Mouse (Mus musculus) gastrocnemius, postnatal 25 days (tissue): ENCODE results near the gene Csde1. TPM values are rescaled to one million over a fixed set of nuclear protein-coding genes. Genes with fewer than 3 reads are reported as not detected.

Experiments
- DNase-seq: peaks from one replicate; pipeline ENCODE4 v3.0.0; 2022
- long read RNA-seq, 2 experiments: library from polyadenylated mRNA; stranded (forward); transcript quantifications; one replicate each; pipeline ENCODE4 v2.0.0; 2021
- total RNA-seq, 2 experiments: library from RNA; stranded (reverse); gene quantifications; 1 replicate in 1 of 2; 2 replicates in 1 of 2; pipeline ENCODE4 v1.2.3; 2021

The Csde1 gene
- total RNA-seq: 100 to 1,000 TPM; 791 to 814 TPM
- long read RNA-seq, experiment 1, full-length matches to known transcripts: 62 of 256 reads
- long read RNA-seq, experiment 1, partial matches to known transcripts: 171 of 256 reads
- long read RNA-seq, experiment 1, other reads (novel, unspliced or antisense): 23 of 256 reads
- long read RNA-seq, experiment 2, full-length matches to known transcripts: 172 of 383 reads
- long read RNA-seq, experiment 2, partial matches to known transcripts: 158 of 383 reads
- long read RNA-seq, experiment 2, other reads (novel, unspliced or antisense): 53 of 383 reads

DNA sequence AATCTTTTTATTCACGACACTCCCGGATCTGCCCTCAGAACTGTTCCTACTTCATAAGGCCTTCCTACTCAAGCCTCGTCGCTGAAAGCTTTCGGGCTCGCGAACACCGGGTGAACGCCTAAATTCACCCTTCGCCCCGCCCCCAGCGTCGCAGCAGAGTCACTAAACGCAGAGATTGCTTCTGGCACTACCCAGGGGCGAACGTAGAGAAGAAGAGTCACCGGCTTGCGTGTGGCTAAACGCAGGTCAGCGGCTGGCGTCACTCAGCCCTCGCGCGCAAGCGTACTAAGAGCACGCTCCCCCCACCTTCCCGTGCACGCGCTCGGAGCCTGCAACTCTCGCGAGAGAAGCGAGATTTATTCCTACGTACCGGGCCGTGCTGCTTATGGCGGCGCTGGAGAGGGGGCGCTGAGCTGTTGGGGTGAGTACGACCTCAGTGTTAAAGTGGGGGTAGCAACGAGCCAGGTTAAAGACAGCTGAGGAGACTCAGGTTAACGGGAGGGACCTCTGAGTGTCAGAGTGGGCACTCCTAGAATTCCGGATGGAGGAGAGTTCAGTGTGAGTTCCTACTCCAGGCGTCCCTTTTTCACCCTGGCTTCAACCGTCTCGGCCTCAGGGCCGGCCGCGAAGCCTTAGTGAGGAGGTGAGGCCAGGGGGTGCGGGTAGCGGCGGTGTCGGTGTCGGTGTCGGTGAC is at the start of gene Csde1:
TSS of gene Csde1 (plus strand) at position 178 of the 694 bp plus-strand sequence.
- DNase-seq: peak; percentile 97

GRCm38 (mm10) chr3:102970508-102970907 is 49.7 kb upstream of the Csde1 start:
- DNase-seq: no peak

- DNase-seq: no peak
Observed at GRCm38 (mm10) chr3:102976906-102977305, 43.3 kb upstream of the Csde1 start.

GRCm38 (mm10) chr3:102979550-102980348 is 40.5 kb upstream of the Csde1 start:
- DNase-seq: no peak

DNA sequence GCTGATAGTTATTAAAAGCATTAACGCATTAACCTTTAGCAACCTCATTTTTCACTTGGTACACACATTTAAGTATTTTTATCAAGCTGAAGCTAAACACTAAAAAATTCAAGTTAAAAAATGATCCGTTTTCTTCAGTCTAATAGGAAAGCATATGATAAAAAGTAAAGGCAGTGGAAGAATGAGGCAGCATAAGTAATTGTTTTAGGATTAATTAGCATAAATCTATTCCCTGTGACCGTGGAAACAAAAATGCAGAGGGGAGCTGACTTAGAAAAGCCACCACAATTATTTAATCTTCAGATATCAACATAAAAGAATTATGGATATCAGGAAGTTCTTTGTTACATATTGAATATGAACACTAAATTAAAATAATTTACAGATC is 39.9 kb upstream of the Csde1 start:
- DNase-seq: no peak

DNA sequence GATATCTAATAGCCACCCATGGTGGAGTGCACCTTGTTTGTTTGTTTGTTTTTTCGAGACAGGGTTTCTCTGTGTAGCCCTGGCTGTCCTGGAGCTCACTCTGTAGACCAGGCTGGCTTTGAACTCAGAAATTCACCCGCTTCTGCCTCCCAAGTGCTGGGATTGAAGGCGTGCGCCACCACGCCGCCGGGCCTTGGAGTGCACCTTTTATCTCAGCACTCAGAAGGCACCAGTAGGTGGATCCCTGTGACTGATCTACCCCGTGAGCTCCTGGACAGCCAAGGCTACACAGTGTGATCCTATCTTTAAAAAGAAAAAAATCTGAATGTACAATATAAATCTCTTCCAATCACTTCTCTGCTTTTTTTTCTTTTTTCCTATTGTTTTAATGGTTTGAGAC is 29.2 kb upstream of the Csde1 start:
- no peak for DNase-seq

DNA sequence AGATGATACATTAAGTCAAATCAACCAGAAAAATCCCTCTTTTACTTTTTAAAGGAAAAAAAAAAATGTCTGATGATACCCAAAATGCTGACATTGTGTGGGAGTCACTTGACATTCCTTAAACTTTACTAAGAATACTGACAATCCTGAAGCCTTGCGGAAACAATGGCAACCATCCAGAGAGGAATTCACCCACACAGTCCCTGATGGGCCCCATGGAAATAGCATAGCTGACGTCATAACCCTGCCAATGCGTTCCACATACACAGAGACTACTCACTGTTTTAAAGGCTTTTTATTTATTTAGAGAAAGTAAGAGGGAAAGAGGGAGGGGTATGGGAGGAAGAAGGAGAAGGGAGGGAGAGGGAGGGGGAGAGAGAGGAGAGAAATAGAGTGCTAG is 27.3 kb upstream of the Csde1 start:
- no peak for DNase-seq

GRCm38 (mm10) chr3:102995233-102995604 is 25.0 kb upstream of the Csde1 start:
- DNase-seq: no peak

DNA sequence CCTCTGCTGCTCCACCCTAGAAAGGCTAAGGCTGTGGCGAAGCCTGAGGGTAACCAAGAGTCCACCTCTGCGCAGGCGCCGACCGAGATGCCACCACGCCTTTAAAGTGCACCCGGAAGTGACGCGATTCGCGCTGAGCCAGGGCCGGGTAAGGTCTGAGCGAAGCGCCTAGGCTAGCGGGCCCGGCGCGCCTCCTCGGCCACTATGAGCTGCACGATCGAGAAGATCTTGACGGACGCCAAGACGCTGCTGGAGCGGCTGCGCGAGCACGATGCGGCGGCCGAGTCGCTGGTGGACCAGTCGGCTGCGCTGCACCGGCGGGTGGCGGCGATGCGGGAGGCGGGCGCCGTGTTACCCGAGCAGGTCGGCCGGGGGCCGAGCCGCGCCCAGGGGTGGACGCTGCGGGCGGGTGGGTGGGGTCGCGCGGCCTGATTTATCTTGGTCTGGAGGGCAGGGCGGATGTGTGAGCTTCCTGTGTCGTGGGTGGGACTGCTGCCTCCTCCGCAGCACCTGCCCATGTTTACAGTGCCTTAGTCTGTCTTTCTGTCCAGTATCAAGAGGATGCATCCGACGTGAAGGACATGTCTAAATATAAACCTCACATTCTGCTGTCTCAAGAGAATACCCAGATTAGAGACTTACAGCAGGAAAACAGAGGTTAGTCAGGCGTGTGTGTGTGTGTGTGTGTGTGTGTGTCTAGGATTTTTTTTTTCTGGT is 24.5 kb upstream of the Csde1 start, which contains the start of gene Sike1:
TSS of gene Sike1 (plus strand) at position 104 of the 717 bp plus-strand sequence.
- DNase-seq: peak; percentile 92

GRCm38 (mm10) chr3:102997036-102997435 is 23.2 kb upstream of the Csde1 start:
- DNase-seq: no peak

GRCm38 (mm10) chr3:102997591-102997990 is 22.6 kb upstream of the Csde1 start:
- no peak for DNase-seq

- DNase-seq: no peak
Observed at GRCm38 (mm10) chr3:103001595-103001994, 18.6 kb upstream of the Csde1 start.

DNA sequence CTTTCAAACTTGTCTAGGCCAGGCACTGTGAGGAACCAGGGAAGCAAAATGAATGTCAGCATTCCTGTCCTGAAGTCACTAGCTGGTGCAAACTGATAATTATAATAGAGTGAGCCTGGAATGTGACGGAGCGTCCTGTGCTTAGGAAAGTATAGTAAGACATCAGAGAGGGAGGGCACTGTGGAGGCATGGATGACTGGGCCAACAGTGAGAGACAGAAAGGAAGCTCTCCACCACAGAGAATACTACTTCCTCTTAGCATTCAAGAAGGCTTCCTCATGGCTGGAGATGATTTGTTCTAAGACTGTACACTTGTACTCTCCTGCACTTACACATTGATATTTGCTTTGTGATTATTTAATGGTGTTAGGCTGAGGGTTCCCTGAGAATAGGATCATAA is 2.9 kb upstream of the Csde1 start:
- DNase-seq: no peak

DNA sequence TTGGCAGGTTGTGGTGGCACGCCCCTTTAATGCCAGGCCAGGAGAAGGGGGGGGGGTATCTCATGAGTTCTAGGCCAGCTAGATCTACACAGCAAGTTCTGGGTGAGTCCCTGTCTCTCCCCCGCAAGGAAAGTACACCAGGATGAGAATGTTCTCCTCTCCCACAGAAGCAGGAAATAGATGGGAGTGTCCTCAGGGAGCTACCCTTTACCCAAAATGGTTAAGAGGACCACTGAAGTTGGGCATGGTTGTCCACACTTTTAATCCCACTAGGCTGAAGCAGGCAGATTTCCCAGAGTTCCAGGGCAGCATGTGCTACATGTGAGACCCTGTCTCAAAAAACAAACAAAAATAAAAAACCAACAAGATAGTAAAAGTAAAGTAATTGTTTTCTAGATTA is 764 bp upstream of the Csde1 start:
- no peak for DNase-seq

GRCm38 (mm10) chr3:103020943-103021638 is 865 bp downstream of the Csde1 start:
- DNase-seq: peak; percentile 90

- DNase-seq: no peak
Observed at GRCm38 (mm10) chr3:103026174-103026573, 5.9 kb downstream of the Csde1 start.

- no peak for DNase-seq
Observed at GRCm38 (mm10) chr3:103040285-103040684, 20.1 kb downstream of the Csde1 start.

DNA sequence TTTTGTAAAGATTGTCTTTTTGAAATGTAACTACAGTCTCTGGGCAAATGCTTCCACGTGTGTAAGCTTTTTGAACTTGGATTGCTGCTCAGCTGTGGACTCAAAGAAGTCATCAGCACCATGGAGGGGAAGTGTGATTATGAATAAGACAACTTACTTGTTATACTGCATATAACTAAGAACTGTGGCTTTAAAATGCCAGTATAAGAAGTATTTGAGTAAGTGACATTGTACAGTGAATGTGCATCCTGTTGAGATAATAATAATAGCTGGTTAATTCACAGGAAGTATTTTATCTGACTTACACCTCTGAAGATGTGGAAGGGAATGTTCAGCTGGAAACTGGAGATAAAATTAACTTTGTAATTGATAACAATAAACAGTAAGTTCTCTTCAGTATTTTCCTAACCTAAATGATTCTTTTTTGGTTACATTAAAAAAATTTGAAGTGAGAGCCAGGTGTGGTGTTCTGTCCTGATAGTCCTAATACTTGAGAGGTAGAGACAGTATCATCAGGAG is 20.7 kb downstream of the Csde1 start:
- DNase-seq: no peak

DNA sequence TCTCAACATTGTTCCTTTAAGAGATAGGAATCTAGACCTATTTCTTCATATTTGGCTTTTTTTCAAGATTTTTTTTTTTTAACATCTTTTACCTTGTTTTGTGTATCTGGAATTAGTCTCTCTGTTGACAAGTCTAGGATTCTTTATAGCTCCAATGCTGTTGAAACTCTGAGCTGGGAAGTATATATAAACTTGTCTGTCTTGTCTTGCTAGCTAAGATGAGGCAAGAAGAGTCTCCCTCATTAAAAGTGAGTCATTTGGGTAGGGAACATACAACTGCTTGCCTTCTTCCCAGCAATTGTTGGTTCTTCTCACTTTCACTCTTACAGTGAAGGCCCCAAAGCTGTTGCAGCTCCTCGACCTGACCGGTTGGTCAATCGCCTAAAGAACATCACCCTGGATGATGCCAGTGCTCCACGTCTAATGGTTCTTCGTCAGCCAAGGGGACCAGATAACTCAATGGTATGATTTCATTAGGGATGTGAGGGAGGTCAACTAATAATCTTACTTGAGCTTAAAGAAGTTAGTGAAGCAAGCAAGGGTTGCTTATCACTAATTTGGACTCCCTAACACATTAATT is 35.9 kb downstream of the Csde1 start:
- DNase-seq: no peak

- no peak for DNase-seq
Observed at GRCm38 (mm10) chr3:103057752-103058151, 37.5 kb downstream of the Csde1 start.
